Mouse (Mus musculus) stomach, embryonic 14.5 days (tissue): ENCODE measurements around the gene Foxd4. TPM values are rescaled to one million over a fixed set of nuclear protein-coding genes. Genes with fewer than 3 reads are reported as not detected.

Experiments used
- ATAC-seq: fragments of 200-750 bp; cut with Nextera tagmentation; 2 replicates; pipeline ENCODE4 v1.8.0; 2017; ENCODE audit warnings: low read depth, moderate TSS enrichment; ENCODE audit not compliant: insufficient number of reproducible peaks, insufficient read depth, low FRiP score
- H3K27ac ChIP-seq: fragments of 300-500 bp; sonication (generic); 2 replicates; pipeline ENCODE4 v1.5.1; 2014; ENCODE audit warnings: mild to moderate bottlenecking, low read length, moderate library complexity, mixed read lengths
- H3K27me3 ChIP-seq: fragments of 300-500 bp; sonication (generic); 2 replicates; pipeline ENCODE4 v1.6.1; 2014; ENCODE audit warnings: low read length, control low read depth, mixed read lengths; ENCODE audit not compliant: control insufficient read depth, insufficient read depth
- H3K36me3 ChIP-seq: fragments of 300-500 bp; sonication (generic); 2 replicates; pipeline ENCODE4 v1.6.1; 2014; ENCODE audit warnings: mild to moderate bottlenecking, control low read depth, low read length, moderate library complexity, mixed read lengths; ENCODE audit not compliant: control insufficient read depth, insufficient read depth
- H3K4me1 ChIP-seq: fragments of 300-500 bp; sonication (generic); 2 replicates; pipeline ENCODE4 v1.6.1; 2014; ENCODE audit warnings: low read length, control low read depth, mixed read lengths; ENCODE audit not compliant: control insufficient read depth, insufficient read depth
- H3K4me2 ChIP-seq: fragments of 300-500 bp; sonication (generic); replicated peaks from 2 replicates; pipeline ENCODE4 v1.6.1; 2014; ENCODE audit warnings: low read depth, low read length, control low read depth
- H3K4me3 ChIP-seq: fragments of 300-500 bp; sonication (generic); 2 replicates; pipeline ENCODE4 v1.5.1; 2014; ENCODE audit warnings: low read depth, low read length, control low read depth
- H3K9ac ChIP-seq: fragments of 300-500 bp; sonication (generic); replicated peaks from 2 replicates; pipeline ENCODE4 v1.6.1; 2014; ENCODE audit warnings: low read depth, mild to moderate bottlenecking, control low read depth, low read length, moderate library complexity, mixed read lengths
- H3K9me3 ChIP-seq: fragments of 300-500 bp; sonication (generic); 2 replicates; pipeline ENCODE4 v1.6.1; 2016; ENCODE audit warnings: low read depth, low read length, control low read depth; ENCODE audit not compliant: control insufficient read depth
- WGBS: fragments of 180-500 bp; shearing (Covaris S2); extraction: QIAGEN DNeasy Blood & Tissue Kit; methylation state at CpG from one replicate; pipeline ENCODE4 v1.1.7; 2014; 5-methylcytosine and 5-hydroxymethylcytosine counted together
- polyA plus RNA-seq: library from polyadenylated mRNA; unstranded; fragments of >200 nt; fragmentation: Nextera tagmentation; extraction: Ambion mirVana; gene quantifications from 2 replicates; pipeline ENCODE4 v1.2.1, GENCODE M21; 2014

The Foxd4 gene
- polyA plus RNA-seq, 1 experiment from 2014 or later: not detected

DNA sequence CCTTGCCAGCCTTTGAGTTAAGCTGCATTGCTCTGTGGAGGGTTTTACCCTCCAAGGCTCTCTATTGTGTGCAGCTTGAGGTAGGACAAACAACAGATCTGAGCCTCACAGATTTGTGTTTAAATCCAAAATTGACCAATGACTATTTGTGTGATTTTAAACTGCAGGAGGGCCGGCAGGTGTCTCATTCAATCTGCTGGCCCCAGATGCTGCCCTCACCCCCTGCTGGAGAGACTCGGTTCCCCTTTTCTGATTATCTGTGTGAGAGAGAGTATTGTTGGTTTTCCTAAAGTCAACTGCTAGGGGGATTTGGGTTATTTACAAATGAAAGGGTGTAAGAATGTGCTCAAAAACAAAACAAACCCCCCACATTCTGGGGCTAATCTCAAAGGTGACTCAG is 1.3 kb upstream of the Foxd4 start:
- peaks cover 42% of the 10 kb centered on the region for H3K27me3 ChIP-seq
- WGBS: 10% methylated on average over 2 of the region's 2 CpGs
- H3K36me3 ChIP-seq: no peaks in the 10 kb centered on the region
- H3K9ac ChIP-seq: no peak overlapping the region
- no peak overlapping the region for H3K4me3 ChIP-seq
- no peak overlapping the region for H3K27ac ChIP-seq
- H3K4me1 ChIP-seq: peaks cover 11% of the 10 kb centered on the region
- no peak for ATAC-seq
- no peak overlapping the region for H3K4me2 ChIP-seq
- no peaks in the 10 kb centered on the region for H3K9me3 ChIP-seq

DNA sequence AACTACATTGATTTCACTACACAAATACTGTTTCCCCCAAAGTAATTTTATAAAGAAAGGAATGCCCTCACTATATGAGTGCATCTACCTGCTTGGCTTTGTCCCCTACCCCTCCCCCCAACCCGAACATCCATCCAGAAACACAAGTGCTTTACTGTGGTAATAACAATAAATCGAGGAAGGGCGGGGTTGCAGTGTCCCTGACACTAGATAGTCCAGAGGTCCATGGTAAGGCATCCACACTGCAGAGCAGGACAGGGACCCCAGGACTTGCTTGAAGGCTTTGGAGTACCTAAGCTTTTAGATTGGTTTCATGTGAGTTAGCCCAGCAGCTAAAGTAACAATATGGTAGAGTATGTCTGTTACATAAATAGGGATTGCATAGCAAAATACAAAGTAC is 669 bp upstream of the Foxd4 start:
- Histone ChIP-seq H3K9ac (no peak overlapping the region), H3K4me1 (peaks cover 11% of the 10 kb centered on the region), H3K4me3 (no peak overlapping the region), H3K9me3 (no peaks in the 10 kb centered on the region), H3K27ac (no peak overlapping the region), H3K36me3 (no peaks in the 10 kb centered on the region), H3K4me2 (no peak overlapping the region), H3K27me3 (peaks cover 48% of the 10 kb centered on the region)
- ATAC-seq: no peak
- 16% methylated on average over 3 of the region's 3 CpGs for WGBS

DNA sequence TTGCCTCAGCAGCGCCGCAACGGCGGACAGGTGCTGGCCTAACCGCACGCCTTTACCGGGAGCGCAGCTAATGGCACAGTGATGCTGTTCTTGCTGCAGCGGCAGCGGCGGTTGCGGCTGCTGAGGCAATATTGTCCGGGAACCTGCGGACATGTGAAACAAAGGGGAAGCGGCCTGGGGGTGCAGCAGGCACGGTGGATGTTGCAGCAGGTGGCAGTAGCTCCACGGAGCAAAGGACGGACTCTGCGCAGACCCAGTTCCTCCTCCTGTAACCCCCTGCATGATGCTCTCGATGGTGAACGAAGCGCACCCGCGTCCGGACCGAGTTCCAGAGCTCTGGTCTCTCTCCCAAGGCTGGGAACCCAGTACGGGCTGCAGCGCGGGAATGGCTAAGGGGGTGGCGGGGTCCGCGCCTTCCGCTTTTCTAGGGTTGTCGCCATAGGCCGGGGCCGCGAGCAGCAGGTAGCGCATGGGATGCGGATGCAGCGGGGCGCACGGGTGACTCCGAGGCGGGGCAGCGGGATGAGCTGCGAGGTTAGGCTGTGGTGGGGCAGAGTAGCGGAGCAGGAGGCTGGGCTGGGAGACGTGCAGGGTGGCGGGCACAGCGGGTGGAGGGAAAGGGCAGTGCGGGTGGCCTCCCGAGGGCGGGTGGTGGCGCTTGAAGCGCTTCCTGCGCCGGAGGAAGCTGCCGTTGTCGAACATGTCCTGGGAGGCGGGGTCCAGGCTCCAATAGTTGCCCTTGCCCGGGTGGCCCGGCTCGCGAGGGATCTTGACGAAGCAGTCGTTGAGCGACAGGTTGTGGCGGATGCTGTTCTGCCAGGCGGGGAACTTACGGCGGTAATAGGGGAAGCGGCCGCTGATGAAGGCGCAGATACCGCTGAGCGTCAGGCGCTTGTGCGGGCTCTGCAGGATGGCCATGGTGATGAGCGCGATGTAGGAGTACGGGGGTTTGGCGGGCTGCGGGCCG is 1.1 kb downstream of the Foxd4 start:
- H3K4me1 ChIP-seq: peaks cover 11% of the 10 kb centered on the region
- H3K27ac ChIP-seq: no peak overlapping the region
- H3K9ac ChIP-seq: no peak overlapping the region
- peaks cover 54% of the 10 kb centered on the region for H3K27me3 ChIP-seq
- under 1% methylated on average over 84 of the region's 84 CpGs for WGBS
- peak overlapping the region; percentile 21 for H3K4me3 ChIP-seq
- H3K36me3 ChIP-seq: no peaks in the 10 kb centered on the region
- peak overlapping the region; percentile 43 for H3K4me2 ChIP-seq
- ATAC-seq: no peak
- no peaks in the 10 kb centered on the region for H3K9me3 ChIP-seq

DNA sequence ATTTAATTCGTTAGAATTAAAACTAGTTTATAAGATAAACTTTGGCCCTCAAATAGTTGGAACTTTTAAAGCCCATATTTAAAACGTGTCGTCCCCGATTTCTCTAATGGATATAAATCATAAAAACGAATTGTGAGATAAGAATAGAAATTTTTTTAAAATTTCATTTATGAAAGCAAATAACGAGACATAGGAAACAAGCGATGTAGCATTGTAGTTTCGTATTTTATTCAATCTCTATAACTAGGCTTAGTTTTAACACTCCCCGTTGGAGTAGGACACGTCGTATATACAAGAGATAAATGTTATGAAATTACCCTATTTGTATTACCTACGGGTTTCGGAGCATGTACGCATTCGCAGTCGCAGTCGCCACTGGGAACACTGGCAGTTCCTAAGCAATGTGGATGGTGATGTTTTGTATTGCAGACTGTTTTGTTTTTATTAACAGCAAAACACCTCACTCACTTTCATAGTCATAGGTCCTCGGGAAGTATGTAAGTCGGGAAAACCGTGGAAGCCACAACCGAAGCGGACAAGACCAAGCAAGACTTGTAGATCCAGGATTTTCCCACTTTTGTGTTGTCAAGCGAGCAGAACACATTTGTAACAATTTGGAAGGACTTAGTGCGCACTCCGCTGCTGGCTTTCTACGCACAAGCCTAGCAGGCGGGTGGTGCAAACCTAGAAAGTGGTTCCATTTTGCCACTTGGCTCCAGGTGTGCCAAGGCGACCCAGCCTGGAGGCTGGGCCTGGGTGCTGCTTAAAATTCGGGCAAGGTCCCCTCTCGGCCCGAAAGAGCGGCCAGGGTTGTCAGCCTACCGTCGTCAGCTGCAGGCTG is 2.0 kb downstream of the Foxd4 start:
- Histone ChIP-seq H3K4me1 (peaks cover 11% of the 10 kb centered on the region), H3K4me2 (peak overlapping the region; percentile 43; the same call in 1 of the 2 replicates), H3K4me3 (peak overlapping the region; percentile 21; the same call in 1 of the 2 replicates), H3K27ac (no peak overlapping the region), H3K9ac (no peak overlapping the region), H3K36me3 (no peaks in the 10 kb centered on the region), H3K9me3 (no peaks in the 10 kb centered on the region), H3K27me3 (peaks cover 54% of the 10 kb centered on the region)
- WGBS: 4% methylated on average over 34 of the region's 34 CpGs
- no peak for ATAC-seq

DNA sequence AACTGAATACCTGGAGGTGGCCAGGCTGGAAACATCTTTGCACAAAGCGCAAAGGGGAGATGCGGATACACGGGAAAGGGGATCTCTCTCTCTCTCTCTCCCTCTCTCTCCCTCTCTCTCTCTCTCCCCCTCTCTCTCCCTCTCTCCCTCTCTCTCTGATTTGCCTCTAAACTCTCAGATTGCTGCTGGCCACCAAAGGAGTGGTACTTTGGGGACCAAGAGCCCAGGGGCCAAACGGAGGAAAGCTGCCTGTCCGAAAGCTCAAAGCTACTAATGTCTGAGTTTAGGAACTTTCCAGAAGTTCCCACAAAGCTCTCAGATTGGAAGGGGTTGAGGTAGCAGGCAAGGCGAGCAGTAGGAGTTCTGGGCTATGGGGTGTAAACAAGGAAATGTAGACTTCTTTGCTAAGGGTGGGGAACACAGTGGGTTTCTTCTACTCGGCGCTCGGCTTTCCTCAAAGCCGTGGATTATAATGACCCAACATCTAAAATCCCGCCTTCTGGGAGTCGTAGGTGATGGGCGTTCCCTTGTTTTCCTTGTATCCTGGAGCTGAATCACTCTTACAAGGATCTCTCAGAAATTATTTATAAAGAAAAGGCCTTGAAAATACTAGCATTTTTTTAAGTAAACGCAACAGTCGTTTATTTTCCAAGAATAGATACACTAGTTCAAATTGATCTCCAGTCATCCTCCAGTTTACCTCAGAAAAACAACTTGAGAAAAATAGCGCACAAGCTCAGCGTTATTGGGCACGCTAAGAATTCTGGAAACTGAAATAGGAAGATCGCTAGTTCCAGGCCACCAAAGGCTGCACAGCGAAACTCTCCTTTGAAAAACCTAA is 2.9 kb downstream of the Foxd4 start:
- H3K27ac ChIP-seq: no peak overlapping the region
- no peak overlapping the region for H3K4me2 ChIP-seq
- no peak overlapping the region for H3K9ac ChIP-seq
- H3K27me3 ChIP-seq: peaks cover 50% of the 10 kb centered on the region
- WGBS: 3% methylated on average over 20 of the region's 20 CpGs
- no peaks in the 10 kb centered on the region for H3K36me3 ChIP-seq
- H3K4me1 ChIP-seq: peaks cover 11% of the 10 kb centered on the region
- no peak overlapping the region for H3K4me3 ChIP-seq
- no peak for ATAC-seq
- H3K9me3 ChIP-seq: no peaks in the 10 kb centered on the region

DNA sequence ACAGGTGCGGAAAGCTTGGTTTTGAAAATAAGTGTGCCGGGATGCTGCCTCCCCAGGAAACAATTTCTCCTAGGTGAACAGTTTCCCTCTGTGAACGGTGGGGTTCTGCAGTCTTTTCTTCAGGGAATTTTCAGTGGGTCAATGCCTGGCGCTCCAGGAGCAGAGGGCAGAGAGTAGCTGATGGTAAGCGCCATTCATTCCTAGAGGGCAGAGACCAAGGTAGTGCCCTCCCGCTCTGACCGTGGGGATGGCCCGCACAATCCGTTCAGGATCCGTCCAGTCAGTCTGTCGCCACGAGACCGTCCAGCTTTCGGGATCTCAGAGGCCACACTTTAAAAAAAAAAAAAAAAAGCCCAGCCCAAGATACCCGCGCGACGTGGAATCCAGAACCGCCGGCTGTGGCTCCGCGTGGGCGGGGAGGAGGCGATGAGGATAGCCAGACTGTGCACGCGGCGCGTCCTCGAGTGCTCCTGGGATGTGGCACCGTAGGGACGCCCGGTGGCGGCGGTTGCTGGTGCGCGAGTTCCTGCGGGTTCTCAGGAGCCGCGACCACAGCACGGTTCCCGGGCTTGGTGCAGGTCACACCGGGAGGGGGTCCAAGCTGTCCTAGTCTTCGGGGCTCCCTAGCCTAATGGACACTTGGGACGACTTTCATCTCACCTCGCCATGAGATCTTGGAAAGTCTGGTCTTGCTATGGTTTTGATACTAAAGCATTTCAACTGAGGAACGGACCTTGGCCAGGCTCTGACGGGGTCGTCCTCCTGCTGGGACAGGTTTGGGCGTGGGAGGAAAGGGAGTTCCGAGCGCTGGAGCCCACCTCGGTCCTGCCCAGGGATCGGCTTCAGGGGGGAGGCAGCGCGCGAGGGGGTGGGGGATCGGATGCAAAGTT is 3.7 kb downstream of the Foxd4 start:
- H3K27me3 ChIP-seq: peaks cover 42% of the 10 kb centered on the region
- ATAC-seq: no peak
- peak overlapping the region; percentile 25 for H3K4me2 ChIP-seq
- H3K27ac ChIP-seq: no peak overlapping the region
- peak overlapping the region; percentile 18 for H3K4me3 ChIP-seq
- H3K36me3 ChIP-seq: no peaks in the 10 kb centered on the region
- H3K4me1 ChIP-seq: peaks cover 11% of the 10 kb centered on the region
- no peak overlapping the region for H3K9ac ChIP-seq
- no peaks in the 10 kb centered on the region for H3K9me3 ChIP-seq
- WGBS: 1% methylated on average over 57 of the region's 57 CpGs

DNA sequence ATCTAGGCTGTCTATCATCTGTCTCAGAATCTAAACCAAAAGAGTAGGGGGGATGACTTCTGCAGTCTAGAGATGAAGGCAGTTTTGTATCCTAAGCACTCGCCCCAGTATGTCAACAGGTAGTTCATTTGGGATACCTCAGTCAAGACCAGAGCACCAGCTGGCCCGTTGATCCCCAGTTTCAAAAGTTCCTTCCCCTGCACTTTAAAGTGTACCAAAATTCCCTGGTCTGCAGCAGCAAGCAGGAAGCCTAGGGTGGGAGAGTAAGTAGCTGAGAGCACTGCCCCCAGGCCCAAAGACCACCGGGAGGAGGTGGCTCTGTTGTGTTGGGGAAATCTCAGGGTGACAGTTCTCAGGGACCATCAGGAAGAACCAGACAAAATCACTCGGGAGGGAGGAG is 4.5 kb downstream of the Foxd4 start:
- ATAC-seq: no peak
- Histone ChIP-seq H3K4me3 (no peak overlapping the region), H3K9ac (no peak overlapping the region), H3K36me3 (no peaks in the 10 kb centered on the region), H3K4me1 (peaks cover 11% of the 10 kb centered on the region), H3K27ac (no peak overlapping the region), H3K9me3 (no peaks in the 10 kb centered on the region), H3K4me2 (no peak overlapping the region), H3K27me3 (peaks cover 34% of the 10 kb centered on the region)
- WGBS: 17% methylated on average over 4 of the region's 4 CpGs
